Mouse (Mus musculus): ENCODE measurements around the gene Lce3d. TPM values are rescaled to one million over a fixed set of nuclear protein-coding genes. Genes with fewer than 3 reads are reported as not detected.

Gene Lce3d
- polyA plus RNA-seq (2014; fragmentation: Illumina TruSeq; extraction: RNeasy Lipid Tissue Mini Kit (QIAGEN cat#74804); ENCODE audit: low replicate concordance): not detected

DNA sequence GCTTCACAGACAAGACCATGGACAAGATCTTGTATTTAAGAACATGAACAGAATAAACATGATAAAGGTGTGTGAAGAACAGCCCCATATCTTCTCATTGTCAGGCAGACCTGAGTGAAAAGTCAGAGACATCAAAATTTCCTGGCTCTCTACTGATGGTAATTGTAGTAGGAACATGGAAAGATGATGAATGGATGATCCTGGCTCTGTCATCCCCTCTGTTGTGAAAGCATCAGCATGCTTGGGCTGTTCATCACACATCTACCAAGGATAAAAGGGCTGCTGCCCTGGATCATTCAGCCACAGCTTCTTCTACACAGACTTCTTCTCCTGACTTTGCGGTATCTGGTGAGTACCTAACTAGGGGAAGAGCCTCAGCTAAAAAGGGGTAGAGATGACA lies at the start of gene Lce3d:
Gene Lce3d (plus strand): TSS at position 301 of the 400 bp plus-strand sequence.

DNA sequence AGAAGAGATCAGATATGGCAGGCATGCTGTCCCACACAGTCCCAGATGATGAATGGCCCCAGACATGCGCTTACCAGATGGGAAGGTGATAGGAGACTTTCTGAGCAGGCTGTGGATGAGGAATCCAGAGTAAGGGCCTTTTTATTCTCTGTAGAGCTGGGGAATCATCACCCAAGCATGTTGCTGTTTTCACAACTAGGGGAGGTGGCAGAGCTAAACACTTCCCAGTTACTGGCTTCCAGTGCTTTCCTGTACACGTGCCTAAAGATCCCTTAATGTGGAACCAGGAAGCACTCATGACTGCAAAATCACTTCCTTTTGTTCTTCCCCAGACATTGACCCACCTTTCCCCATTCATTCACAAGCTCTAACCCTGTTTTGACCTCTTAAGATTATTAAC lies 31.1 kb upstream of the Lce3d start, which contains the start of gene Lce3a:
Gene Lce3a (minus strand): TSS at position 101 of the 400 bp plus-strand sequence.

DNA sequence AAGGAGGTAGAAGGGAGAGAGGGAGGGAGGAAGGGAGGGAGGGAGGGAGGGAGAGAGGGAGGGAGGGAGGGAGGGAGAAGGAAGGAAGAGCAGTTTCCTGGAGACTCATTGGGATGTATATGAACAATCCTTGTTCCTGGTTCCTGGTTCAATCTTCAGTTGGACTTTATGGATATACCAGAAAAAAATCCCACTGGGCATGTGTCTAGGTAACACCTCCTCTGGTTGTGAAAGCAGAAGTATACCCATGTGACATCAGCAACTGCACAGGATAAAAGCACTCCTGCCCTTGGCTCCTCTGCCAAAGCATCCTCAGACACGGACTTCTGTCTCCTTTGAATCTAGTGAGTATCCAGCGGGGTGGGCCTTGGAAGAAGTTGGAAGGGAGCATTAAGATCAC lies 24.5 kb upstream of the Lce3d start, which contains the start of gene Lce3b:
Gene Lce3b (plus strand): TSS at position 301 of the 400 bp plus-strand sequence.

DNA sequence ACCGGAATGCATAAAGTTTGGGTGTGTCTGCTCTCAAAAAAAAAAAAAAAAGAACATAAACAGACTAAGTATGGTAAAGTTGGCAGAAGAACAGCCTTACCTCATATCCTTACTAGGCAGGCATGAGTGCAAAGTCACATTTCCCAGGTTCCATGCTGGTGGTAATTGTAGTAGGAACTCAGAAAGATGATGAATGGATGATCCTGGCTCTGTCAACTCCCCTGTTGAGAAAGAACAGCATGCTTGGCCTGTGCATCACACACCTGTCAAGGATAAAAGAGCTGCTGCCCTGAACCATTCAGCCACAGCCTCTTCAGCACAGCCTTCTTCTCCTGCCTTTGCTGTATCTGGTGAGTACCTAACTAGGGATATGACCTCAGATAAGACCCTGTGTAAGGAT lies 13.0 kb upstream of the Lce3d start, which contains the start of gene Lce3c:
Gene Lce3c (plus strand): TSS at position 301 of the 400 bp plus-strand sequence.

DNA sequence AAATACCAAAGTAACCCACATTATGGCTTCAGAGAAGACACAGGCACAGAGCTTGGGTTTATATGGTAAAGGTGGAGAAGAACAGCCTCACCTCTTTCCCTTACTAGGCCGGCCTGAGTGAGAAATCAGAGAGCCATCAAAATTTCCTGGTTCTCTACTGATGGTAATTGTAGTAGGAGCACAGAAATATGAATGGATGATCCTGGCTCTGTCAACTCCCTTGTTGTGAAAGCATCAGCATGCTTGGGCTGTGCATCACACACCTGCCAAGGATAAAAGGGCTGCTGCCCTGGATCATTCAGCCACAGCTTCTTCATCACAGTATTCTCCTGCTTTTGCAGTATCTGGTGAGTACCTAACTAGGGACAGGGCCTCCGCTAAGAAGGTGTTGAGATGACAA lies 9.6 kb downstream of the Lce3d start, which contains the start of gene Lce3e:
Gene Lce3e (plus strand): TSS at position 301 of the 400 bp plus-strand sequence.

DNA sequence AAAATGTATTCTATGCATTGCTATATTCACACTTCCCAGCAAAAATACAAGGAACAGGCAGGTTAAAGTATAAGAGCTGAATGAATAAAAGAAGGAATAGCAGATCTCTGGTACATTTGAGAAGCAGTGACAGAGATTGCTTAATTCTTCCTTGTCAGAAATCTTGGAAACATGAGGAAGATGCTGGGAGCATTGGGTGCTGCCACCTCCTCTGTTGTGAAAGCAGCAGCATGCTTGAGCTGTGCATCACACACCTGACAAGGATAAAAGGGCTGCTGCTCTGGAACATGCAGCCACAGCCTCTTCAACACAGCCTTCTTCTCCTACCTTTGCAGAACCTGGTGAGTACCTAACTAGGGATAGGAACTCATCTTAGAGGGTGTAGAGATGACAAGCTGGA lies 34.7 kb downstream of the Lce3d start, which contains the start of gene Lce3f:
Gene Lce3f (plus strand): TSS at position 301 of the 400 bp plus-strand sequence.

Other genes with a start within 250 kb of the Lce3d start
- gene Lce1e, start 248.3 kb upstream of the Lce3d start, polyA plus RNA-seq (2014; fragmentation: Illumina TruSeq; extraction: RNeasy Lipid Tissue Mini Kit (QIAGEN cat#74804); ENCODE audit: low replicate concordance): not detected
- not detected for gene Lce1f, start 237.0 kb upstream of the Lce3d start, polyA plus RNA-seq (2014; fragmentation: Illumina TruSeq; extraction: RNeasy Lipid Tissue Mini Kit (QIAGEN cat#74804); ENCODE audit: low replicate concordance)
- not detected for gene Gm38119, start 218.3 kb upstream of the Lce3d start, polyA plus RNA-seq (2014; fragmentation: Illumina TruSeq; extraction: RNeasy Lipid Tissue Mini Kit (QIAGEN cat#74804); ENCODE audit: low replicate concordance)
- not detected for gene Lce1g, start 205.1 kb upstream of the Lce3d start, polyA plus RNA-seq (2014; fragmentation: Illumina TruSeq; extraction: RNeasy Lipid Tissue Mini Kit (QIAGEN cat#74804); ENCODE audit: low replicate concordance)
- not detected for gene Lce1h, start 192.3 kb upstream of the Lce3d start, polyA plus RNA-seq (2014; fragmentation: Illumina TruSeq; extraction: RNeasy Lipid Tissue Mini Kit (QIAGEN cat#74804); ENCODE audit: low replicate concordance)
- gene Lce1i, start 178.5 kb upstream of the Lce3d start, polyA plus RNA-seq (2014; fragmentation: Illumina TruSeq; extraction: RNeasy Lipid Tissue Mini Kit (QIAGEN cat#74804); ENCODE audit: low replicate concordance): not detected
- gene Lce1j, start 166.9 kb upstream of the Lce3d start, polyA plus RNA-seq (2014; fragmentation: Illumina TruSeq; extraction: RNeasy Lipid Tissue Mini Kit (QIAGEN cat#74804); ENCODE audit: low replicate concordance): not detected
- gene Lce1k, start 149.5 kb upstream of the Lce3d start, polyA plus RNA-seq (2014; fragmentation: Illumina TruSeq; extraction: RNeasy Lipid Tissue Mini Kit (QIAGEN cat#74804); ENCODE audit: low replicate concordance): not detected
- gene Kprp, start 130.1 kb upstream of the Lce3d start, polyA plus RNA-seq (2014; fragmentation: Illumina TruSeq; extraction: RNeasy Lipid Tissue Mini Kit (QIAGEN cat#74804); ENCODE audit: low replicate concordance): not detected
- not detected for gene Lce1l, start 106.1 kb upstream of the Lce3d start, polyA plus RNA-seq (2014; fragmentation: Illumina TruSeq; extraction: RNeasy Lipid Tissue Mini Kit (QIAGEN cat#74804); ENCODE audit: low replicate concordance)
- gene 2310050C09Rik, start 87.2 kb upstream of the Lce3d start, polyA plus RNA-seq (2014; fragmentation: Illumina TruSeq; extraction: RNeasy Lipid Tissue Mini Kit (QIAGEN cat#74804); ENCODE audit: low replicate concordance): not detected
- not detected for gene Lce3a, start 31.2 kb upstream of the Lce3d start, polyA plus RNA-seq (2014; fragmentation: Illumina TruSeq; extraction: RNeasy Lipid Tissue Mini Kit (QIAGEN cat#74804); ENCODE audit: low replicate concordance)
- gene Lce3b, start 24.4 kb upstream of the Lce3d start, polyA plus RNA-seq (2014; fragmentation: Illumina TruSeq; extraction: RNeasy Lipid Tissue Mini Kit (QIAGEN cat#74804); ENCODE audit: low replicate concordance): not detected
- not detected for gene Lce3c, start 12.9 kb upstream of the Lce3d start, polyA plus RNA-seq (2014; fragmentation: Illumina TruSeq; extraction: RNeasy Lipid Tissue Mini Kit (QIAGEN cat#74804); ENCODE audit: low replicate concordance)
- not detected for gene Lce3e, start 9.7 kb downstream of the Lce3d start, polyA plus RNA-seq (2014; fragmentation: Illumina TruSeq; extraction: RNeasy Lipid Tissue Mini Kit (QIAGEN cat#74804); ENCODE audit: low replicate concordance)
- gene Lce3f, start 34.8 kb downstream of the Lce3d start, polyA plus RNA-seq (2014; fragmentation: Illumina TruSeq; extraction: RNeasy Lipid Tissue Mini Kit (QIAGEN cat#74804); ENCODE audit: low replicate concordance): not detected
- gene Crct1, start 58.3 kb downstream of the Lce3d start, polyA plus RNA-seq (2014; fragmentation: Illumina TruSeq; extraction: RNeasy Lipid Tissue Mini Kit (QIAGEN cat#74804); ENCODE audit: low replicate concordance): not detected
- not detected for gene Lce1m, start 61.7 kb downstream of the Lce3d start, polyA plus RNA-seq (2014; fragmentation: Illumina TruSeq; extraction: RNeasy Lipid Tissue Mini Kit (QIAGEN cat#74804); ENCODE audit: low replicate concordance)
- gene Gm4858, start 111.4 kb downstream of the Lce3d start, polyA plus RNA-seq (2014; fragmentation: Illumina TruSeq; extraction: RNeasy Lipid Tissue Mini Kit (QIAGEN cat#74804); ENCODE audit: low replicate concordance): not detected
- not detected for gene Crnn, start 187.4 kb downstream of the Lce3d start, polyA plus RNA-seq (2014; fragmentation: Illumina TruSeq; extraction: RNeasy Lipid Tissue Mini Kit (QIAGEN cat#74804); ENCODE audit: low replicate concordance)
- not detected for gene Flg2, start 239.9 kb downstream of the Lce3d start, polyA plus RNA-seq (2014; fragmentation: Illumina TruSeq; extraction: RNeasy Lipid Tissue Mini Kit (QIAGEN cat#74804); ENCODE audit: low replicate concordance)

Measured in small intestine, adult 10 weeks (tissue).